Mouse (Mus musculus): ENCODE measurements at regions not wholly inside any gene's neighbourhood (a gene's known extent, or its start where the extent isn't known, plus 50 kb on each side); places are given as distances from the start of the nearest gene placed in this dataset.

DNA sequence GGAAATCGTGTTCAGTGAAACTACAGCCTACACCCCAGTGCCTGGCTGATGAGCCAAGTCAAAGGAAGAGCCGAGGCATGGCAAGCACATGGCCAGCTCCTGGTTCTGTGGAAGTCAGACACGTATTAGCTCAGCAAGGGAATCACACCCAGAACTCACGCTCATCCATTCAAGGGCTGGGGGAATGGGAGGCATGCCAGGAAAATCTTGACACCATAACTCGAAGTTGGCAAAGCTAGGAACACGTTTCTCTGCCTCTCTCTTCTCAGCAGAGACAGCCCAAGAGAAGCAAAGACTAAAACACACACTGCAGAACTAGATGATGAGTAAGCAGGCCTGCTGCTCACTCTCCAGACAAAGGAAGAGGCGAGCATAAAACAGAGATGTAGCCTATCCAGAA is 53.5 kb upstream of the Ypel5 start:
- no peak overlapping the region for H3K4me2 ChIP-seq
- H3K9ac ChIP-seq (ENCODE audit: low read length) = no peak overlapping the region
- H3K36me3 ChIP-seq (ENCODE audit: control insufficient read depth, insufficient read depth, low read length) = no peaks in the 10 kb centered on the region
- H3K9me3 ChIP-seq (ENCODE audit: control insufficient read depth, low read length) = no peaks in the 10 kb centered on the region
- ATAC-seq (ENCODE audit: low FRiP score) = no peak
- H3K27ac ChIP-seq (ENCODE audit: low read depth, low read length) = no peak overlapping the region
- H3K4me1 ChIP-seq (ENCODE audit: control insufficient read depth, insufficient read depth, low read length) = no peaks in the 10 kb centered on the region
- no peaks in the 10 kb centered on the region for H3K27me3 ChIP-seq (ENCODE audit: control insufficient read depth, insufficient read depth, low read length)
- WGBS = 77% methylated on average over 7 of the region's 7 CpGs
- DNase-seq (ENCODE audit: low spot score, missing footprints) = no peak
- H3K4me3 ChIP-seq (ENCODE audit: low read depth, low read length) = no peak overlapping the region

DNA sequence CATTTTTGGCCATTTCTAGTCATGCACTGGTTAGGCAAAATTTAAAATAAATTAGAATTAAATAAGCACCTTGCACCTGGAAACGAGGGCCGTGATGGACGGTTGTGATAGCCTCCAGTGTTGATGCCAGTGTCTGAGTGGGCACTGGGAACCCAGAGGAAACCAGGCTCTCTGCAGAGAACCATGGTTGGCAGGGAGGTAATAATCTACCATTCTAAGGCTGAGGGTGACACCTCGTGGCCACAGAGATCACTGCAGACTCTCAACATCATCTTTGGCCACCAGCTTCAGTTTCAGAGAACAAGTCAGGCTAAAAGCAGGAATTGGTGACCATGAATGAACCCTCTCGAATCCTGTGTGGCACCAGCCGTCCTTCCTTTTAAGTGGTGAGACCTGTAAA is 54.5 kb upstream of the Ypel5 start:
- no peak overlapping the region for H3K4me3 ChIP-seq (ENCODE audit: low read depth, low read length)
- H3K9ac ChIP-seq (ENCODE audit: low read length) = no peak overlapping the region
- peak; percentile 97 for DNase-seq (ENCODE audit: low spot score, missing footprints)
- H3K9me3 ChIP-seq (ENCODE audit: control insufficient read depth, low read length) = no peaks in the 10 kb centered on the region
- no peaks in the 10 kb centered on the region for H3K4me1 ChIP-seq (ENCODE audit: control insufficient read depth, insufficient read depth, low read length)
- no peaks in the 10 kb centered on the region for H3K36me3 ChIP-seq (ENCODE audit: control insufficient read depth, insufficient read depth, low read length)
- 0 out of 2 replicates have a peak, but pooled peaks have one; percentile 57 for ATAC-seq (ENCODE audit: low FRiP score)
- H3K27me3 ChIP-seq (ENCODE audit: control insufficient read depth, insufficient read depth, low read length) = no peaks in the 10 kb centered on the region
- 33% methylated on average over 6 of the region's 6 CpGs for WGBS
- no peak overlapping the region for H3K4me2 ChIP-seq
- no peak overlapping the region for H3K27ac ChIP-seq (ENCODE audit: low read depth, low read length)

DNA sequence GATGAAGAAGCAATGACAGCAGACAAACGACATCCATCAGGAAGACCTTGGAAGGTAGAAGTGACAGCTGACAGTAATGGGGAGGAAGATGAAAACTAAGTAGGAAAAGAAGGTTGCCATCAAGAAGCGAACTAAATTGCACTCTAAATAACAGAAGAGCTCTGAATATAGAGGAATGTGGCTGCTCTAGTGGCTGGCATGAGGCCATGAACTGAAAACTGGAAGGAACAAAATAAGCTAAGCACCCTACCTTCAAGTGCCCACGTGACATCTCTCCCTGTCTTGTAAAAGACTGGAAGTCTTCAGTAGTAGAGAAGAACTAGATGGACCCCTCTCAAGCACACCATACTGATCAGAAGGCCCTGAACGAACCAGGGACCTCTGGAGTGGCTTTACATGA is 68.0 kb upstream of the Ypel5 start:
- no peak overlapping the region for H3K9ac ChIP-seq (ENCODE audit: low read length)
- no peak for DNase-seq (ENCODE audit: low spot score, missing footprints)
- H3K9me3 ChIP-seq (ENCODE audit: control insufficient read depth, low read length) = no peaks in the 10 kb centered on the region
- H3K4me2 ChIP-seq = no peak overlapping the region
- H3K27ac ChIP-seq (ENCODE audit: low read depth, low read length) = no peak overlapping the region
- no peak for ATAC-seq (ENCODE audit: low FRiP score)
- no peaks in the 10 kb centered on the region for H3K36me3 ChIP-seq (ENCODE audit: control insufficient read depth, insufficient read depth, low read length)
- 74% methylated on average over 4 of the region's 4 CpGs for WGBS
- no peaks in the 10 kb centered on the region for H3K4me1 ChIP-seq (ENCODE audit: control insufficient read depth, insufficient read depth, low read length)
- H3K4me3 ChIP-seq (ENCODE audit: low read depth, low read length) = no peak overlapping the region
- H3K27me3 ChIP-seq (ENCODE audit: control insufficient read depth, insufficient read depth, low read length) = no peaks in the 10 kb centered on the region

DNA sequence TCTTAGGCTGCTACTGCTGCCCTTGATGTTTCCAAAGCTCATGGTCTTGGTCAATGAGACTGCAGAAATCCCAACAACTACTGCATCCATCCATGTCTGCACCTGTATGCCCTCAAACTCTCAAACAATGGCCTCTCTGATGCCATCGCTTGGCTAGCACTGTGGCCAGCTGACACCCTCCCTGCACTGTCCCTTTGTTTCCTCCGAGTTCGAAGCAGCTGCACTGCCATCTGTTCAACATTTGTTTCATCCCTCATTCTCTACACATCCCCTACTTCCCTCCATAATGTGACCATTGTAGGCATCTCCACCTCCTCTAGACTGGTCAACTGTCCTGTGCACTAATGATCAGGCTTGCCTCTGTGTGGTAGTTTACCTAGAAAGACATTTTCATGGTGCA is 75.3 kb upstream of the Ypel5 start:
- DNase-seq (ENCODE audit: low spot score, missing footprints) (no peak), ATAC-seq (ENCODE audit: low FRiP score) (no peak)
- 79% methylated on average over 3 of the region's 3 CpGs for WGBS
- H3K27ac ChIP-seq (ENCODE audit: low read depth, low read length) = no peak overlapping the region
- no peak overlapping the region for H3K4me2 ChIP-seq
- no peaks in the 10 kb centered on the region for H3K9me3 ChIP-seq (ENCODE audit: control insufficient read depth, low read length)
- H3K36me3 ChIP-seq (ENCODE audit: control insufficient read depth, insufficient read depth, low read length) = no peaks in the 10 kb centered on the region
- H3K27me3 ChIP-seq (ENCODE audit: control insufficient read depth, insufficient read depth, low read length) = no peaks in the 10 kb centered on the region
- H3K4me1 ChIP-seq (ENCODE audit: control insufficient read depth, insufficient read depth, low read length) = no peaks in the 10 kb centered on the region
- H3K4me3 ChIP-seq (ENCODE audit: low read depth, low read length) = no peak overlapping the region
- no peak overlapping the region for H3K9ac ChIP-seq (ENCODE audit: low read length)

DNA sequence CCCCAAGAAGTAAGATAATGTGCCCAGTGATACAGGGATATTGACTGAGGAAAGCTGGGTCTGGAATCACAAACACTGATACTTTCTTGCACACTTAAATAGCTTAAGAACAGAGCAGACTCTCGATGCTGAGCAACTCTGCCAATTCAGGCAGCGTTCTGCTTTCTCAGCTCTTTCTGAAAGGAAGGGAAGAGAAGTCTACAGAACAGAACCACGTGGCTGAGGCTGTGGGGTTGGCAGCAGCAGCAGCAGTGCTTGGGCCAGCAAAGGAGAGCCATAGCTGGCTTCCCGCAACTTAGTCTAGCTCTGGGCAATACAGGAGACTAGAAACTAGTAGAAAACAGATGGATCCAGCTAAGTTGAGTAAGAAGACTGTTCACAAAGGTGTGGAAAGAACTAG is 89.8 kb upstream of the Ypel5 start:
- Histone ChIP-seq H3K27ac (ENCODE audit: low read depth, low read length) (no peak overlapping the region), H3K9ac (ENCODE audit: low read length) (no peak overlapping the region), H3K4me3 (ENCODE audit: low read depth, low read length) (no peak overlapping the region), H3K36me3 (ENCODE audit: control insufficient read depth, insufficient read depth, low read length) (no peaks in the 10 kb centered on the region), H3K4me1 (ENCODE audit: control insufficient read depth, insufficient read depth, low read length) (no peaks in the 10 kb centered on the region), H3K27me3 (ENCODE audit: control insufficient read depth, insufficient read depth, low read length) (no peaks in the 10 kb centered on the region), H3K9me3 (ENCODE audit: control insufficient read depth, low read length) (no peaks in the 10 kb centered on the region), H3K4me2 (no peak overlapping the region)
- WGBS = 75% methylated on average over 4 of the region's 4 CpGs
- DNase-seq (ENCODE audit: low spot score, missing footprints) (no peak), ATAC-seq (ENCODE audit: low FRiP score) (no peak)

DNA sequence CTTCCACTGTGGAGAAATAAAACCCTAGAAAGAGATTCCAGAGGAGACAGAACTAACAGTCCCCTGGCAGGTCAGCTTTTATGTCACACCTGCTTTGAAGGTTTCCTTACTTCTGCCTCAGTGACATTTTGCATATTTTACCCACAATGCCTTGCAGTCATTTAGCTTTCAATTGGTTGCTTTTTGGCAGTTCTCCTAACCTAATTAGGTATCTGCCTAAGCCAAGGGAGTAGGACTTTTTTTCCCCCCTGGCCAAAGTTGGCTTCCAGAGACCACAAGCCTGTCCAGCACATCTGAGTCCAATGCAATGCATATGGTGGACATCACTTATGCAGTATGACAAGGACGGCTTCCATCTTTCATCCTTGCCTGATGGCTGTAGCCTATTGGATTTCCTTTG is 103.2 kb upstream of the Ypel5 start:
- 92% methylated on average over 1 of the region's 1 CpGs for WGBS

DNA sequence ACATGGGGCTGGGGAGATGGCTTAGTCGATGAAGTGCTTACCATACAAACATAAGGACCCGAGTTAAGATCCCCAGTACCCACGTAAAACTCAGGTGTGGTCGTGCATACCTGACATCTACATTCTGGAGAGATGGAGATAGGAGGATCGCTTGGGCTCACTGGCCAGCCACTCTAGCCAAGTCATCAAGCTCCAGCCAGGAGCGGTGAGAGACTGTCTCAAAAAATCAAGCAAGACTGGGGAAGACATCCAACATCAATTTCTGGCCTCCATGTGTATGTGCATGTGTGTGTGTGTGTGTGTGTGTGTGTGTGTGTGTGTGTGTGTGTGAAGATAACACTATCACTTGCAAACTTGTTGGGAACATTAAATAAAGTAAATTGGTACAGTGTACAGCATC is 104.6 kb upstream of the Ypel5 start:
- H3K9ac ChIP-seq (ENCODE audit: low read length) = no peak overlapping the region
- no peak overlapping the region for H3K27ac ChIP-seq (ENCODE audit: low read depth, low read length)
- WGBS = 88% methylated on average over 6 of the region's 6 CpGs
- DNase-seq (ENCODE audit: low spot score, missing footprints) = no peak
- no peaks in the 10 kb centered on the region for H3K27me3 ChIP-seq (ENCODE audit: control insufficient read depth, insufficient read depth, low read length)
- H3K4me1 ChIP-seq (ENCODE audit: control insufficient read depth, insufficient read depth, low read length) = no peaks in the 10 kb centered on the region
- no peaks in the 10 kb centered on the region for H3K9me3 ChIP-seq (ENCODE audit: control insufficient read depth, low read length)
- H3K36me3 ChIP-seq (ENCODE audit: control insufficient read depth, insufficient read depth, low read length) = no peaks in the 10 kb centered on the region
- H3K4me3 ChIP-seq (ENCODE audit: low read depth, low read length) = no peak overlapping the region
- ATAC-seq (ENCODE audit: low FRiP score) = no peak
- H3K4me2 ChIP-seq = no peak overlapping the region

More for the DNA sequence above, 103.2 kb upstream of the Ypel5 start:
- DNase-seq (ENCODE audit: low spot score, missing footprints) (no peak), ATAC-seq (ENCODE audit: low FRiP score) (no peak)
- Histone ChIP-seq H3K27ac (ENCODE audit: low read depth, low read length) (no peak overlapping the region), H3K27me3 (ENCODE audit: control insufficient read depth, insufficient read depth, low read length) (no peaks in the 10 kb centered on the region), H3K36me3 (ENCODE audit: control insufficient read depth, insufficient read depth, low read length) (no peaks in the 10 kb centered on the region), H3K9me3 (ENCODE audit: control insufficient read depth, low read length) (no peaks in the 10 kb centered on the region), H3K4me2 (no peak overlapping the region), H3K4me3 (ENCODE audit: low read depth, low read length) (no peak overlapping the region), H3K4me1 (ENCODE audit: control insufficient read depth, insufficient read depth, low read length) (no peaks in the 10 kb centered on the region), H3K9ac (ENCODE audit: low read length) (no peak overlapping the region)

DNA sequence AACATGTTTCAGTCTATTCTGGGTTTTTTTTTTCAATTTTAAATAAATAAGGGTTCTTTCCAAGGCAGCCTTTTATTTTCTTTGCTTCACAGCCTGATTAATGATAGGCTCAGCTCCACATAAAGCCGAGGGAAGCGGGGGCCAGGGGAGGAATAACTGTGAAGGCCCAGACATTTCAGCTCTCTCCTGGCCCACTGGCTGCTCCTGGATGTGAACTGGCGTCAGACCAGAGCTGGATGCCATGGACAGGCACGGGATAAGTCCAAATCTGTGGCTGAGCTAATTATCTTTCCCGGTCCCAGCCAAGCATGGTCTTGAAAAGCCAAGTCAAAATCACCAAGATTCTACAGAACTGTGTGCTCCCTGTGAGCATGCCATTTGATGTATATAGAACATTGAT is 105.1 kb upstream of the Ypel5 start:
- ATAC-seq (ENCODE audit: low FRiP score) = no peak
- Histone ChIP-seq H3K4me1 (ENCODE audit: control insufficient read depth, insufficient read depth, low read length) (no peaks in the 10 kb centered on the region), H3K4me3 (ENCODE audit: low read depth, low read length) (no peak overlapping the region)

DNA sequence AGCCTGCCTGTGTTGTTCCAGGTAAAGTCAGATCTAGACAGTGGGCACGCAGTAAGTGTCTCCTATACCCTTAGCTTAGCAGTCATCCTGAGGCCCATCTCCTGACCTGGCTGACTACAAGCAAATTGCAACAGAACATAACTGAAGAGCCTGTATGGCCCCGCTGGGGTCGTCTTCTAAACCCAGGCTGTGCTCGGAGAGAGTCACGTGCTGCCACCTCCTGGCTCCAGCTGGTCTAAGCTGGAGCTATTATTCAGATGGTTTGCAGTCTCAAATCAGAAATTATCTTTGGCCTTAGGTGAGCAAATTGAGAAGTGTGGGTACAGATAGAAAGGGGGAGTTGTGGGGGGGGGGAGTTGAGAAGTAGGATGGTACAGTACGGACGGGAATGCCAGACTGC is 115.5 kb upstream of the Ypel5 start:
- no peaks in the 10 kb centered on the region for H3K27me3 ChIP-seq (ENCODE audit: control insufficient read depth, insufficient read depth, low read length)
- no peak overlapping the region for H3K27ac ChIP-seq (ENCODE audit: low read depth, low read length)
- 52% methylated on average over 7 of the region's 7 CpGs for WGBS
- no peaks in the 10 kb centered on the region for H3K9me3 ChIP-seq (ENCODE audit: control insufficient read depth, low read length)
- H3K36me3 ChIP-seq (ENCODE audit: control insufficient read depth, insufficient read depth, low read length) = no peaks in the 10 kb centered on the region
- H3K4me2 ChIP-seq = no peak overlapping the region
- no peak for DNase-seq (ENCODE audit: low spot score, missing footprints)
- 0 out of 2 replicates have a peak, but pooled peaks have one; percentile 38 for ATAC-seq (ENCODE audit: low FRiP score)
- H3K9ac ChIP-seq (ENCODE audit: low read length) = no peak overlapping the region
- H3K4me1 ChIP-seq (ENCODE audit: control insufficient read depth, insufficient read depth, low read length) = no peaks in the 10 kb centered on the region
- H3K4me3 ChIP-seq (ENCODE audit: low read depth, low read length) = no peak overlapping the region

More for the DNA sequence above, 105.1 kb upstream of the Ypel5 start:
- Histone ChIP-seq H3K36me3 (ENCODE audit: control insufficient read depth, insufficient read depth, low read length) (no peaks in the 10 kb centered on the region), H3K27ac (ENCODE audit: low read depth, low read length) (no peak overlapping the region), H3K9ac (ENCODE audit: low read length) (no peak overlapping the region), H3K9me3 (ENCODE audit: control insufficient read depth, low read length) (no peaks in the 10 kb centered on the region), H3K4me2 (no peak overlapping the region), H3K27me3 (ENCODE audit: control insufficient read depth, insufficient read depth, low read length) (no peaks in the 10 kb centered on the region)
- DNase-seq (ENCODE audit: low spot score, missing footprints) = no peak
- WGBS = 84% methylated on average over 5 of the region's 5 CpGs

DNA sequence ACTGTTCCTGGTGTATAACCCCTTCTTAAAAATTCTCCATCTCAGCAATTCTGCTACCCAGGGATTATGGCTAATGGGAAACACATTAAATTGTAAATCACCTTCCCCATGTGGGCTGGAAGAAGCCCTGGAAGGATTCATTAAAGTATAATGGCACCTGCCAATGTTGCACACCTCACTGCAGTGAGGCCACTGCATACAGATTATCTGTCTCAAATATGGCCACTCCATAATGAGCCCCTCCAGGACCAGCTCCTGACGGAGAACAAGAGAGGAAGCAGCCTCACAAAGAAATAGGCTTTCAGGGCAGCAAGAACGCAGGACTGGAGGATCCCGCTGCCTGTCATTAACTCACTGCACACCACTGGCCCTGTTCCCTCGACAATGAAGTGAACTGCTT is 115.2 kb upstream of the Alk start:
- H3K27me3 ChIP-seq (ENCODE audit: control insufficient read depth, insufficient read depth, low read length) = no peaks in the 10 kb centered on the region
- WGBS = 64% methylated on average over 4 of the region's 4 CpGs
- H3K9ac ChIP-seq (ENCODE audit: low read length) = no peak overlapping the region
- H3K4me2 ChIP-seq = no peak overlapping the region
- H3K9me3 ChIP-seq (ENCODE audit: control insufficient read depth, low read length) = no peaks in the 10 kb centered on the region
- DNase-seq (ENCODE audit: low spot score, missing footprints) = no peak
- H3K4me1 ChIP-seq (ENCODE audit: control insufficient read depth, insufficient read depth, low read length) = no peaks in the 10 kb centered on the region
- H3K27ac ChIP-seq (ENCODE audit: low read depth, low read length) = no peak overlapping the region
- no peak overlapping the region for H3K4me3 ChIP-seq (ENCODE audit: low read depth, low read length)
- no peaks in the 10 kb centered on the region for H3K36me3 ChIP-seq (ENCODE audit: control insufficient read depth, insufficient read depth, low read length)
- ATAC-seq (ENCODE audit: low FRiP score) = no peak

Data from midbrain, embryonic 11.5 days (tissue).